Mouse (Mus musculus): ENCODE measurements at regions not wholly inside any gene's neighbourhood (a gene's known extent, or its start where the extent isn't known, plus 50 kb on each side); places are given as distances from the start of the nearest gene placed in this dataset.
A peak's percentile ranks its signal among the peaks of the same experiment; 100 is the strongest.

DNA sequence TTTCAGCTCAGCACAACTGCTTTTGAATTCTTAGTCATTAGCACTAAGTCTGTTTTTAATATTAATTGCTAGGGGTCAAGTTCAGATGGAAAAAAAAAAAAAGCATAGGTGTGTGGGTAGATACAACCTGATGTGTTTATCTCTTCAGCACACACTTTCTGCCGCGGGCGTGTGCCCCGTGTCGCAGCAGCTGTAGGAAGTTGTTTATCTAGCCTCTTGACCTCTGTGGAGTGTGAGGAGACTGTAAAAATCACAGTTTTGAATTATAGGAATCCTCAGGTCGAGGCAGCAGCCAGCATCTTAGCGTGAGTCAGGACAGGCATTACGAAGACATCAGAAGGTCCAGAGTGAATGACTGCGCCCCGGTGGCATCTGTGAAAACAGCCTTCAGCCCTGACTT is 72.8 kb upstream of the Srd5a3 start:
- H3K27me3 ChIP-seq (ENCODE audit: insufficient read depth, low read length) = no peaks in the 10 kb centered on the region
- no peak overlapping the region for H3K27ac ChIP-seq
- no peaks in the 10 kb centered on the region for H3K36me3 ChIP-seq (ENCODE audit: insufficient read depth, low read length)
- no peaks in the 10 kb centered on the region for H3K9me3 ChIP-seq (ENCODE audit: low read length)
- H3K4me3 ChIP-seq (ENCODE audit: low read length) = no peak overlapping the region
- ATAC-seq (no peak), DNase-seq (ENCODE audit: low spot score) (no peak)
- 74% methylated on average over 10 of the region's 10 CpGs for WGBS
- no peaks in the 10 kb centered on the region; the same call in 1 of the 2 replicates for H3K4me1 ChIP-seq (ENCODE audit: insufficient read depth, low read length)
- TF ChIP-seq CTCF (IDR thresholded peaks at IDR 0.05; ENCODE audit: low read depth) = no peak
- H3K4me2 ChIP-seq (ENCODE audit: low read depth, low read length) = no peak overlapping the region
- no peak overlapping the region for H3K9ac ChIP-seq (replicated peaks; ENCODE audit: low read length)

GRCm38 (mm10) chr5:76065789-76066188 is 74.3 kb upstream of the Srd5a3 start:
- TF ChIP-seq CTCF (IDR thresholded peaks at IDR 0.05; ENCODE audit: low read depth) = no peak
- Histone ChIP-seq H3K27me3 (ENCODE audit: insufficient read depth, low read length) (no peaks in the 10 kb centered on the region), H3K9me3 (ENCODE audit: low read length) (no peaks in the 10 kb centered on the region), H3K9ac (replicated peaks; ENCODE audit: low read length) (no peak overlapping the region), H3K27ac (no peak overlapping the region), H3K4me3 (ENCODE audit: low read length) (no peak overlapping the region), H3K4me2 (ENCODE audit: low read depth, low read length) (no peak overlapping the region), H3K4me1 (ENCODE audit: insufficient read depth, low read length) (no peaks in the 10 kb centered on the region; the same call in 1 of the 2 replicates), H3K36me3 (ENCODE audit: insufficient read depth, low read length) (no peaks in the 10 kb centered on the region)
- ATAC-seq = no peak
- 53% methylated on average over 4 of the region's 4 CpGs for WGBS
- DNase-seq (ENCODE audit: low spot score) = no peak

DNA sequence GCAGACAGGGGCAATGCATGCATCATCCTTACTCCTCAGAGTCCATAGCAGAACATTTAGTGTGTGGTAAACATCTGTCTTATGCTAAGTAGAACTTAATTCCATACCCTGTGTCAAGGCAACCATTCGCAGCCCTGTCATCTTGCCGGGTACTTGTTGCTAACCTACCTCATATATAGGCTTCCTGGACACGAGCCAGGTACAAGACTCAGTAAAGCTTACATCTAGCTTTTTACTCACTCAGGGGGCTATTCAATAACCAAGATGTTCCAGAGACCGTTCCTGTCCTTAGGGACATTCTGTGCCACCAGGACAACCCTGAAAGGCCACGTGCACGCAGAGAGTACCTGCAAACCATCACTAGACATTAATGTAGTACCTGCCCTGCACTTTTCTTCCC is 74.8 kb upstream of the Srd5a3 start:
- no peaks in the 10 kb centered on the region for H3K36me3 ChIP-seq (ENCODE audit: insufficient read depth, low read length)
- H3K4me3 ChIP-seq (ENCODE audit: low read length) = no peak overlapping the region
- H3K9ac ChIP-seq (replicated peaks; ENCODE audit: low read length) = no peak overlapping the region
- no peaks in the 10 kb centered on the region for H3K27me3 ChIP-seq (ENCODE audit: insufficient read depth, low read length)
- H3K27ac ChIP-seq = no peak overlapping the region
- DNase-seq (ENCODE audit: low spot score) = peak; percentile 5
- ATAC-seq = no peak
- no peaks in the 10 kb centered on the region for H3K9me3 ChIP-seq (ENCODE audit: low read length)
- no peak for TF ChIP-seq CTCF (IDR thresholded peaks at IDR 0.05; ENCODE audit: low read depth)
- no peak overlapping the region for H3K4me2 ChIP-seq (ENCODE audit: low read depth, low read length)
- 51% methylated on average over 6 of the region's 6 CpGs for WGBS
- H3K4me1 ChIP-seq (ENCODE audit: insufficient read depth, low read length) = no peaks in the 10 kb centered on the region; the same call in 1 of the 2 replicates

DNA sequence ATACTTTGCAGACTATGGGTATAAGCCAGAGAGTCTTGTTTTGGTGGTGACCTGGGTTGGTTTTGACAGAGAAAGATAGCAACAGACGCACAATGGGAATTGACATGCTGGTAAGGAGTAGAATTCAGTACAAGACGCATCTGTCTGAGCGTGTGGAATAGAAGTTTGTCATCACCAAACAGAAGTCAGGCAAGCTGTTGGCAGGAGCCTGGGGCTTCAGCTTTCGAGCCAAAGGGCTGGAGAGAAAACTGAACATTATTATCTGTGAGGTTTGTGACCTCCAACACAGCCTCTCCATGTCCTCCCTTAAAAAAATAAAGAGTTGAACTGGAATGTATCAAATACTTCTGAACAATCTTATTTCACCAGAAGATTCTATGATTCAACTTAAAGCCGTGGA is 75.4 kb upstream of the Srd5a3 start:
- Histone ChIP-seq H3K4me2 (ENCODE audit: low read depth, low read length) (no peak overlapping the region), H3K4me3 (ENCODE audit: low read length) (no peak overlapping the region), H3K9me3 (ENCODE audit: low read length) (no peaks in the 10 kb centered on the region), H3K27me3 (ENCODE audit: insufficient read depth, low read length) (no peaks in the 10 kb centered on the region), H3K9ac (replicated peaks; ENCODE audit: low read length) (no peak overlapping the region), H3K27ac (no peak overlapping the region), H3K36me3 (ENCODE audit: insufficient read depth, low read length) (no peaks in the 10 kb centered on the region), H3K4me1 (ENCODE audit: insufficient read depth, low read length) (no peaks in the 10 kb centered on the region; the same call in 1 of the 2 replicates)
- WGBS = 53% methylated on average over 5 of the region's 5 CpGs
- no peak for TF ChIP-seq CTCF (IDR thresholded peaks at IDR 0.05; ENCODE audit: low read depth)
- DNase-seq (ENCODE audit: low spot score) (no peak), ATAC-seq (no peak)

DNA sequence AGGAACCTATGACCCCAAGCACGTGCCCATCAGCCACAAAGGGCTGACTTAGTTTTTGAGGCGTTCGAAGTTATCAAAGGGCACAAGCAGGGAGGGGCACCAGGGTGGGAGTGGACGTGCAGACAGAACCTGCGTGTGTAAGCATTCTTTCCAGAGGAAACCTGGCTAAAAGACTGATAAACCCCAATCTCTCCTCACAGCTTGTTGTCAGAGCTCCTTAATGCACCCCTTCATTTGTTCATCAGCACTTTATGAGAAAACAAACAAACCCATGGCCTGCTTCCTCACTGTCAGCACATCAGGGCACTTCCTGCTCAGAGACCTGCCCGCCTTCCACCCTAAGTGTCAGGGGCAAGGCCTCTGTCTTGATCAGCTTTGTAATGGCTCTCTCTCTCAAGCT is 76.6 kb upstream of the Srd5a3 start:
- no peaks in the 10 kb centered on the region for H3K36me3 ChIP-seq (ENCODE audit: insufficient read depth, low read length)
- H3K27ac ChIP-seq = no peak overlapping the region
- no peak for DNase-seq (ENCODE audit: low spot score)
- no peaks in the 10 kb centered on the region for H3K27me3 ChIP-seq (ENCODE audit: insufficient read depth, low read length)
- ATAC-seq = no peak
- H3K9ac ChIP-seq (replicated peaks; ENCODE audit: low read length) = no peak overlapping the region
- H3K4me2 ChIP-seq (ENCODE audit: low read depth, low read length) = no peak overlapping the region
- H3K9me3 ChIP-seq (ENCODE audit: low read length) = no peaks in the 10 kb centered on the region
- no peaks in the 10 kb centered on the region; the same call in 1 of the 2 replicates for H3K4me1 ChIP-seq (ENCODE audit: insufficient read depth, low read length)
- H3K4me3 ChIP-seq (ENCODE audit: low read length) = no peak overlapping the region
- 67% methylated on average over 6 of the region's 6 CpGs for WGBS
- no peak for TF ChIP-seq CTCF (IDR thresholded peaks at IDR 0.05; ENCODE audit: low read depth)

DNA sequence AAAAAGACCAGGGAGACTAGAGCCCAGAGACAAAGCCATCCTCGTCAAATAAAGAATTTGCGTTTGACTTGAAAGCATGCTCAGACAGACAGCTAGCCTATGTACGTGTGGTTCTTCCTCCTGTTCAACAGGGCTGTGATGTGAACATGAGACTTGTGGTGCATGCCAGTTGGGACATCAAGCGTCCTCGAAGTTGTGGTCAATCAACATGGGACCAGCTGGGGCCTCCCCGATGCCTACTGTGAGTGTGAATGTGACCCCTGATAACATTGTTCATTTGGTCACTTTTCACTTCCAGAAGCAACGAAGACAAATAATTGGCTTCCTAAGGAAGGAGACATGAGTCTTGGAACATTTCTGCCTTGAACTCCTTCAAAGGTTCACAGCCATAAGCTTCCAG is 79.8 kb upstream of the Kdr start:
- 79% methylated on average over 7 of the region's 7 CpGs for WGBS

DNA sequence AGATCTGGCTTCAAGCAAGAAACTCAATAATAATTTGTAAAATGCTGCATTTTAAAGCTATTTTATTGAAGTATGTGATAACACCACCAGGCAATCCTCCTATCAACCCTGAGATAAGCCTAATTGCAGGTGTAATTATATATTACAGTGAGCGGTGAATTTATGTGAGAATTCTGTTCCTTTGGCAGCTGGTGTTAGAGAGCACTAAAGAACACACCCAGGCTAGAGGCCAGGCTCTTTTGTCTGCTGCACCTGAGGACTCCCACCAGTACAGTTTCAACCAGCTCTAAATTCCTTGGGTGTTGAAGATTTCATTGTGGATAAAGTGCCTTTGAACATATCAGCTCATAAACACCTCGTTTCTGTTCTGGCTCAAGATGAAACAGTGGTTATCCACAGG is 77.6 kb upstream of the Kdr start:
- 72% methylated on average over 2 of the region's 2 CpGs for WGBS
- ATAC-seq = no peak
- Histone ChIP-seq H3K4me1 (ENCODE audit: insufficient read depth, low read length) (no peaks in the 10 kb centered on the region), H3K36me3 (ENCODE audit: insufficient read depth, low read length) (no peaks in the 10 kb centered on the region), H3K4me3 (ENCODE audit: low read length) (no peak overlapping the region), H3K27me3 (ENCODE audit: insufficient read depth, low read length) (no peaks in the 10 kb centered on the region), H3K9me3 (ENCODE audit: low read length) (no peaks in the 10 kb centered on the region), H3K9ac (replicated peaks; ENCODE audit: low read length) (no peak overlapping the region), H3K27ac (no peak overlapping the region), H3K4me2 (ENCODE audit: low read depth, low read length) (no peak overlapping the region)
- no peak for TF ChIP-seq CTCF (IDR thresholded peaks at IDR 0.05; ENCODE audit: low read depth)
- DNase-seq (ENCODE audit: low spot score) = no peak

More for the DNA sequence above, 79.8 kb upstream of the Kdr start:
- no peak overlapping the region for H3K9ac ChIP-seq (replicated peaks; ENCODE audit: low read length)
- no peak for DNase-seq (ENCODE audit: low spot score)
- no peaks in the 10 kb centered on the region for H3K9me3 ChIP-seq (ENCODE audit: low read length)
- no peaks in the 10 kb centered on the region for H3K36me3 ChIP-seq (ENCODE audit: insufficient read depth, low read length)
- ATAC-seq = no peak
- no peak for TF ChIP-seq CTCF (IDR thresholded peaks at IDR 0.05; ENCODE audit: low read depth)
- H3K4me3 ChIP-seq (ENCODE audit: low read length) = no peak overlapping the region
- no peak overlapping the region for H3K27ac ChIP-seq
- no peaks in the 10 kb centered on the region for H3K4me1 ChIP-seq (ENCODE audit: insufficient read depth, low read length)
- H3K27me3 ChIP-seq (ENCODE audit: insufficient read depth, low read length) = no peaks in the 10 kb centered on the region
- H3K4me2 ChIP-seq (ENCODE audit: low read depth, low read length) = no peak overlapping the region

Data from hindbrain, postnatal 0 days (tissue).